Mouse (Mus musculus): ENCODE measurements around the gene Ggt5. TPM values are rescaled to one million over a fixed set of nuclear protein-coding genes. Genes with fewer than 3 reads are reported as not detected.

Ggt5 gene
- polyA plus RNA-seq, 1 experiment from 2014 or later = 0.56 TPM

Other genes starting within 250 kb of the Ggt5 start
- not detected in 2 replicates for gene Upb1, start 188.2 kb upstream of the Ggt5 start, polyA plus RNA-seq (2016; fragmentation: Nextera tagmentation; extraction: Ambion mirVana)
- gene Snrpd3, start 71.8 kb upstream of the Ggt5 start, polyA plus RNA-seq (2016; fragmentation: Nextera tagmentation; extraction: Ambion mirVana) = 271 and 281 TPM in 2 replicates
- gene Gucd1, start 71.4 kb upstream of the Ggt5 start, polyA plus RNA-seq (2016; fragmentation: Nextera tagmentation; extraction: Ambion mirVana) = 32.1 and 35.7 TPM in 2 replicates
- 1.6 and 3.8 TPM in 2 replicates for gene Lrrc75b, start 29.0 kb upstream of the Ggt5 start, polyA plus RNA-seq (2016; fragmentation: Nextera tagmentation; extraction: Ambion mirVana)
- gene Ggt1, start 27.7 kb upstream of the Ggt5 start, polyA plus RNA-seq (2016; fragmentation: Nextera tagmentation; extraction: Ambion mirVana) = 2.7 and 3.1 TPM in 2 replicates
- gene Susd2, start 54.7 kb downstream of the Ggt5 start, polyA plus RNA-seq (2016; fragmentation: Nextera tagmentation; extraction: Ambion mirVana) = 1.6 and 1.9 TPM in 2 replicates
- 32.6 and 37.8 TPM in 2 replicates for gene Cabin1, start 175.0 kb downstream of the Ggt5 start, polyA plus RNA-seq (2016; fragmentation: Nextera tagmentation; extraction: Ambion mirVana)
- gene Ddt, start 184.1 kb downstream of the Ggt5 start, polyA plus RNA-seq (2016; fragmentation: Nextera tagmentation; extraction: Ambion mirVana) = 87.9 and 103 TPM in 2 replicates
- not detected in 2 replicates for gene Gm20441, start 191.6 kb downstream of the Ggt5 start, polyA plus RNA-seq (2016; fragmentation: Nextera tagmentation; extraction: Ambion mirVana)
- gene Gstt3, start 192.1 kb downstream of the Ggt5 start, polyA plus RNA-seq (2016; fragmentation: Nextera tagmentation; extraction: Ambion mirVana) = 0.97 and 1.00 TPM in 2 replicates
- 3.0 and 4.7 TPM in 2 replicates for gene Gstt1, start 209.2 kb downstream of the Ggt5 start, polyA plus RNA-seq (2016; fragmentation: Nextera tagmentation; extraction: Ambion mirVana)
- gene Gstt4, start 233.2 kb downstream of the Ggt5 start, polyA plus RNA-seq (2016; fragmentation: Nextera tagmentation; extraction: Ambion mirVana) = not detected in 2 replicates
- gene Gstt2, start 248.1 kb downstream of the Ggt5 start, polyA plus RNA-seq (2016; fragmentation: Nextera tagmentation; extraction: Ambion mirVana) = 7.6 and 8.3 TPM in 2 replicates